Mouse (Mus musculus) neural tube, embryonic 13.5 days (tissue): ENCODE data around the gene Pcca. TPM values are rescaled to one million over a fixed set of nuclear protein-coding genes. Genes with fewer than 3 reads are reported as not detected.
"Not testable (repeated sequence)": the region's sequence is repeated elsewhere in the genome, so short reads cannot be mapped to it uniquely, and the experiment has no call there.

ENCODE experiments used
- ATAC-seq: fragments of 200-750 bp; cut with Nextera tagmentation; 2 replicates; pipeline ENCODE4 v1.8.0; 2017; ENCODE audit warnings: low read depth, mild to moderate bottlenecking, moderate TSS enrichment, moderate library complexity
- H3K27ac ChIP-seq: fragments of 300-500 bp; sonication (generic); replicated peaks from 2 replicates; pipeline ENCODE4 v1.5.1; 2015; ENCODE audit warnings: moderate library complexity, mild to moderate bottlenecking, inconsistent platforms
- H3K27me3 ChIP-seq: fragments of 300-500 bp; sonication (generic); 2 replicates; pipeline ENCODE4 v1.6.1; 2015; ENCODE audit warnings: mild to moderate bottlenecking, inconsistent platforms
- H3K36me3 ChIP-seq: fragments of 300-500 bp; sonication (generic); 2 replicates; pipeline ENCODE4 v1.6.1; 2015; ENCODE audit warnings: mild to moderate bottlenecking, inconsistent platforms
- H3K4me1 ChIP-seq: fragments of 300-500 bp; sonication (generic); replicated peaks from 2 replicates; pipeline ENCODE4 v1.6.1; 2015; ENCODE audit warnings: inconsistent platforms
- H3K4me2 ChIP-seq: fragments of 300-500 bp; sonication (generic); 2 replicates; pipeline ENCODE4 v1.6.1; 2015; ENCODE audit warnings: inconsistent platforms, mild to moderate bottlenecking, moderate library complexity
- H3K4me3 ChIP-seq: fragments of 300-500 bp; sonication (generic); 2 replicates; pipeline ENCODE4 v1.5.1; 2015; ENCODE audit warnings: mild to moderate bottlenecking, inconsistent platforms
- H3K9ac ChIP-seq: fragments of 300-500 bp; sonication (generic); 2 replicates; pipeline ENCODE4 v1.6.1; 2015; ENCODE audit warnings: moderate library complexity, mild to moderate bottlenecking, inconsistent platforms
- H3K9me3 ChIP-seq: fragments of 300-500 bp; sonication (generic); 2 replicates; pipeline ENCODE4 v1.6.1; 2016; ENCODE audit warnings: inconsistent platforms
- WGBS: fragments of 180-500 bp; shearing (Covaris S2); methylation state at CpG from one replicate; pipeline ENCODE4 v1.1.7; 2015; 5-methylcytosine and 5-hydroxymethylcytosine counted together
- polyA plus RNA-seq: library from polyadenylated mRNA; unstranded; fragments of >200 nt; fragmentation: Nextera tagmentation; extraction: Ambion mirVana; gene quantifications from 2 replicates; pipeline ENCODE4 v1.2.1, GENCODE M21; 2015

Pcca gene
- polyA plus RNA-seq, 1 experiment from 2014 or later = 28.2 TPM

GRCm38 (mm10) chr14:122574064-122574751 lies 40.1 kb downstream of the Pcca start:
- H3K9ac ChIP-seq = no peak overlapping the region
- ATAC-seq = no peak

GRCm38 (mm10) chr14:122577816-122578215 lies 43.7 kb downstream of the Pcca start:
- Histone ChIP-seq H3K9me3 (no peaks in the 10 kb centered on the region), H3K36me3 (no peaks in the 10 kb centered on the region), H3K9ac (no peak overlapping the region), H3K27ac (no peak overlapping the region), H3K4me3 (no peak overlapping the region), H3K4me2 (no peak overlapping the region), H3K4me1 (0 out of 2 replicates have a peak, but pooled peaks cover 3% of the 10 kb centered on the region), H3K27me3 (no peaks in the 10 kb centered on the region)
- 85% methylated on average over 4 of the region's 4 CpGs for WGBS
- no peak for ATAC-seq

More at GRCm38 (mm10) chr14:122574064-122574751, 40.1 kb downstream of the Pcca start:
- Histone ChIP-seq H3K9me3 (no peaks in the 10 kb centered on the region), H3K36me3 (no peaks in the 10 kb centered on the region), H3K4me1 (0 out of 2 replicates have a peak, but pooled peaks cover 6% of the 10 kb centered on the region), H3K4me3 (no peak overlapping the region), H3K4me2 (no peak overlapping the region), H3K27ac (no peak overlapping the region), H3K27me3 (no peaks in the 10 kb centered on the region)
- 88% methylated on average over 7 of the region's 7 CpGs for WGBS

- H3K9ac ChIP-seq = no peak overlapping the region
- no peaks in the 10 kb centered on the region for H3K4me1 ChIP-seq
- no peak for ATAC-seq
- no peak overlapping the region for H3K27ac ChIP-seq
- no peaks in the 10 kb centered on the region for H3K9me3 ChIP-seq
- H3K4me3 ChIP-seq = no peak overlapping the region
- no peaks in the 10 kb centered on the region for H3K36me3 ChIP-seq
- 76% methylated on average over 4 of the region's 4 CpGs for WGBS
- no peaks in the 10 kb centered on the region for H3K27me3 ChIP-seq
- H3K4me2 ChIP-seq = no peak overlapping the region
Observed at GRCm38 (mm10) chr14:122582057-122582456, 47.9 kb downstream of the Pcca start.

GRCm38 (mm10) chr14:122582491-122583077 lies 48.5 kb downstream of the Pcca start:
- Histone ChIP-seq H3K4me1 (no peaks in the 10 kb centered on the region), H3K27ac (no peak overlapping the region), H3K9me3 (no peaks in the 10 kb centered on the region), H3K4me3 (no peak overlapping the region), H3K9ac (no peak overlapping the region), H3K27me3 (no peaks in the 10 kb centered on the region), H3K36me3 (no peaks in the 10 kb centered on the region), H3K4me2 (no peak overlapping the region)
- WGBS = 58% methylated on average over 7 of the region's 7 CpGs
- no peak for ATAC-seq

GRCm38 (mm10) chr14:122584087-122584486 lies 50.0 kb downstream of the Pcca start:
- not testable (repeated sequence) for H3K27me3 ChIP-seq, ATAC-seq, H3K4me3 ChIP-seq, H3K4me1 ChIP-seq, H3K9me3 ChIP-seq, H3K4me2 ChIP-seq, H3K36me3 ChIP-seq, H3K9ac ChIP-seq, H3K27ac ChIP-seq
- 81% methylated on average over 2 of the region's 2 CpGs for WGBS

- no peak for ATAC-seq
Observed at GRCm38 (mm10) chr14:122586942-122587341, 52.8 kb downstream of the Pcca start.

GRCm38 (mm10) chr14:122597534-122597933 lies 63.4 kb downstream of the Pcca start:
- 85% methylated on average over 5 of the region's 5 CpGs for WGBS
- no peaks in the 10 kb centered on the region for H3K36me3 ChIP-seq
- no peaks in the 10 kb centered on the region for H3K9me3 ChIP-seq
- no peak overlapping the region for H3K9ac ChIP-seq
- no peak overlapping the region for H3K27ac ChIP-seq
- no peaks in the 10 kb centered on the region for H3K4me1 ChIP-seq
- no peak overlapping the region for H3K4me3 ChIP-seq
- ATAC-seq = no peak
- H3K27me3 ChIP-seq = no peaks in the 10 kb centered on the region
- no peak overlapping the region for H3K4me2 ChIP-seq

More at GRCm38 (mm10) chr14:122586942-122587341, 52.8 kb downstream of the Pcca start:
- no peak overlapping the region for H3K4me3 ChIP-seq
- 93% methylated on average over 4 of the region's 4 CpGs for WGBS
- H3K4me1 ChIP-seq = no peaks in the 10 kb centered on the region
- H3K36me3 ChIP-seq = no peaks in the 10 kb centered on the region
- no peaks in the 10 kb centered on the region for H3K27me3 ChIP-seq
- H3K9ac ChIP-seq = no peak overlapping the region
- no peaks in the 10 kb centered on the region for H3K9me3 ChIP-seq
- no peak overlapping the region for H3K27ac ChIP-seq
- H3K4me2 ChIP-seq = no peak overlapping the region

GRCm38 (mm10) chr14:122598802-122599201 lies 64.7 kb downstream of the Pcca start:
- WGBS = 93% methylated on average over 2 of the region's 2 CpGs
- Histone ChIP-seq H3K4me2 (no peak overlapping the region), H3K9ac (no peak overlapping the region), H3K4me1 (no peaks in the 10 kb centered on the region), H3K27ac (no peak overlapping the region), H3K9me3 (no peaks in the 10 kb centered on the region), H3K36me3 (no peaks in the 10 kb centered on the region), H3K27me3 (no peaks in the 10 kb centered on the region), H3K4me3 (no peak overlapping the region)
- no peak for ATAC-seq

- Histone ChIP-seq H3K4me1 (no peaks in the 10 kb centered on the region), H3K27ac (no peak overlapping the region), H3K27me3 (no peaks in the 10 kb centered on the region), H3K9me3 (no peaks in the 10 kb centered on the region), H3K36me3 (no peaks in the 10 kb centered on the region), H3K4me3 (no peak overlapping the region), H3K4me2 (no peak overlapping the region), H3K9ac (no peak overlapping the region)
- ATAC-seq = no peak
- WGBS = 77% methylated on average over 9 of the region's 9 CpGs
Observed at GRCm38 (mm10) chr14:122599839-122600238, 65.7 kb downstream of the Pcca start.

- H3K36me3 ChIP-seq = no peaks in the 10 kb centered on the region
- H3K9me3 ChIP-seq = no peaks in the 10 kb centered on the region
- no peak overlapping the region for H3K4me3 ChIP-seq
- no peak overlapping the region for H3K4me2 ChIP-seq
- ATAC-seq = no peak
- no peak overlapping the region for H3K27ac ChIP-seq
- WGBS = 83% methylated on average over 2 of the region's 2 CpGs
- no peaks in the 10 kb centered on the region for H3K4me1 ChIP-seq
- no peaks in the 10 kb centered on the region for H3K27me3 ChIP-seq
- H3K9ac ChIP-seq = no peak overlapping the region
Observed at GRCm38 (mm10) chr14:122602701-122603100, 68.6 kb downstream of the Pcca start.

- 50% methylated on average over 1 of the region's 1 CpGs for WGBS
- ATAC-seq = peak; percentile 50; the same call in 1 of the 2 replicates
- H3K4me2 ChIP-seq = no peak overlapping the region
- no peaks in the 10 kb centered on the region for H3K27me3 ChIP-seq
- H3K36me3 ChIP-seq = no peaks in the 10 kb centered on the region
- H3K4me1 ChIP-seq = no peaks in the 10 kb centered on the region
- no peak overlapping the region for H3K4me3 ChIP-seq
- no peaks in the 10 kb centered on the region for H3K9me3 ChIP-seq
- no peak overlapping the region for H3K27ac ChIP-seq
- no peak overlapping the region for H3K9ac ChIP-seq
Observed at GRCm38 (mm10) chr14:122606499-122606898, 72.4 kb downstream of the Pcca start.

- no peak overlapping the region for H3K4me3 ChIP-seq
- H3K27ac ChIP-seq = no peak overlapping the region
- no peak overlapping the region for H3K9ac ChIP-seq
- H3K4me1 ChIP-seq = no peaks in the 10 kb centered on the region
- ATAC-seq = no peak
- WGBS = 82% methylated on average over 4 of the region's 4 CpGs
- H3K36me3 ChIP-seq = no peaks in the 10 kb centered on the region
- H3K27me3 ChIP-seq = no peaks in the 10 kb centered on the region
- no peaks in the 10 kb centered on the region for H3K9me3 ChIP-seq
- no peak overlapping the region for H3K4me2 ChIP-seq
Observed at GRCm38 (mm10) chr14:122607456-122607855, 73.3 kb downstream of the Pcca start.

- Histone ChIP-seq H3K27ac (no peak overlapping the region), H3K9me3 (no peaks in the 10 kb centered on the region), H3K4me3 (no peak overlapping the region), H3K27me3 (no peaks in the 10 kb centered on the region), H3K4me1 (no peaks in the 10 kb centered on the region), H3K36me3 (no peaks in the 10 kb centered on the region), H3K9ac (no peak overlapping the region), H3K4me2 (no peak overlapping the region)
- 97% methylated on average over 2 of the region's 2 CpGs for WGBS
- no peak for ATAC-seq
Observed at GRCm38 (mm10) chr14:122608323-122608722, 74.2 kb downstream of the Pcca start.
